Mouse (Mus musculus): ENCODE results near the gene Gm21560. TPM values are rescaled to one million over a fixed set of nuclear protein-coding genes. Genes with fewer than 3 reads are reported as not detected.

The Gm21560 gene
- not detected in 2 replicates for polyA plus RNA-seq (2015; fragmentation: Nextera tagmentation; extraction: Ambion mirVana)

GRCm38 (mm10) chr14:6219192-6219591 lies at the start of gene Gm21560:
Gm21560 (minus strand) TSS chr14:6219292.

Other genes with a start within 250 kb of the Gm21560 start
- not detected in 2 replicates for gene Gm3453, start 240.2 kb downstream of the Gm21560 start, polyA plus RNA-seq (2015; fragmentation: Nextera tagmentation; extraction: Ambion mirVana)
- not detected in 2 replicates for gene Gm6337, start 161.0 kb downstream of the Gm21560 start, polyA plus RNA-seq (2015; fragmentation: Nextera tagmentation; extraction: Ambion mirVana)
- gene Gm8206, start 125.3 kb downstream of the Gm21560 start, polyA plus RNA-seq (2015; fragmentation: Nextera tagmentation; extraction: Ambion mirVana): 0.11 and 0.60 TPM in 2 replicates
- gene Gm3468, start 110.6 kb downstream of the Gm21560 start, polyA plus RNA-seq (2015; fragmentation: Nextera tagmentation; extraction: Ambion mirVana): 0.36 and 0.69 TPM in 2 replicates
- gene Gm3476, start 93.5 kb downstream of the Gm21560 start, polyA plus RNA-seq (2015; fragmentation: Nextera tagmentation; extraction: Ambion mirVana): not detected in 2 replicates
- 0.26 and 1.2 TPM in 2 replicates for gene Gm3411, start 68.0 kb upstream of the Gm21560 start, polyA plus RNA-seq (2015; fragmentation: Nextera tagmentation; extraction: Ambion mirVana)
- gene Gm21103, start 85.6 kb upstream of the Gm21560 start, polyA plus RNA-seq (2015; fragmentation: Nextera tagmentation; extraction: Ambion mirVana): not detected in 2 replicates
- not detected in 2 replicates for gene Gm3618, start 124.4 kb upstream of the Gm21560 start, polyA plus RNA-seq (2015; fragmentation: Nextera tagmentation; extraction: Ambion mirVana)
- gene Gm16440, start 171.0 kb upstream of the Gm21560 start, polyA plus RNA-seq (2015; fragmentation: Nextera tagmentation; extraction: Ambion mirVana): not detected in 2 replicates
- 0.37 TPM in 1 of 2 replicates, not detected in the other for gene Gm3591, start 193.2 kb upstream of the Gm21560 start, polyA plus RNA-seq (2015; fragmentation: Nextera tagmentation; extraction: Ambion mirVana)
- gene Gm3594, start 225.3 kb upstream of the Gm21560 start, polyA plus RNA-seq (2015; fragmentation: Nextera tagmentation; extraction: Ambion mirVana): not detected in 2 replicates